8 mouse cellular contexts compared by ENCODE assay signal in the genomic region with DNA sequence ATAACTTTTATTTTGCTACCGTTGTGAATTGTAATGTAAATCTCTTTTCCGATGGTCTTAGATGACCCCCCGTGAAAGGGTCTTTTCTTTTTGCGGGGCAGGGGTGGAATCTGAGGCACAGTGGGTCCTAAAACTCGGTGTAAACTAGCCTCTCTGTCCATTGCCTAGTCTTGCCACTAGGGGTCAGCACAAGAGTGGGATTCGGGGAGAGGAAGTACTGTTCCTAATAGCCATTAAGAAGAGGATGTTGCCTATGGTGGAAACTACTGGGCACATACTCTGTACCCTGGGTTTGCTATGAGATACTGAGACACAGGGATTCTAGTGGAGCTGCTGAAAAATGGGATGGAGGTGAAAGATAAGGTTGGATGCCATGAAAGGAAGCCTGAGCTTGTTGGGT. TPM values are rescaled to one million over a fixed set of nuclear protein-coding genes. Genes with fewer than 3 reads are reported as not detected.
DNase-seq lines count a peak whose midpoint lies in the region; ATAC-seq and TF ChIP-seq lines count a peak whose summit lies in the region.

No protein-coding gene starts in this region.

- DNase-seq in urinary bladder, adult 18-20 months (ENCODE audit: low spot score in 2 of 2): peak; percentile 10 to 14
- DNase-seq in urinary bladder, postnatal 10 days (ENCODE audit: low spot score): no peak
- DNase-seq in c-Kit-positive CD71-positive TER-119-positive erythroid progenitor cells, embryonic 14.5 days (ENCODE audit: low spot score): peak; percentile 13
- DNase-seq in gastrocnemius, adult 2 months: peak; percentile 63
- DNase-seq in kidney, postnatal 25 days: peak; percentile 57 to 70
- peak; percentile 48 for DNase-seq in liver, postnatal 0 days
- peak; percentile 35 to 51 for DNase-seq in right cerebral cortex, postnatal 10 days (ENCODE audit: low spot score in 2 of 2)

- no peaks in the 10 kb centered on the region for H3K4me1 ChIP-seq in liver, postnatal 0 days (ENCODE audit: insufficient read depth)

- H3K9ac ChIP-seq in liver, postnatal 0 days (replicated peaks): no peak overlapping the region

- H3K4me3 ChIP-seq in gastrocnemius, adult 2 months: no peak overlapping the region
- H3K4me3 ChIP-seq in liver, postnatal 0 days (ENCODE audit: low read depth, low read length): no peak overlapping the region

- no peak overlapping the region for H3K27ac ChIP-seq in gastrocnemius, adult 2 months
- no peak overlapping the region for H3K27ac ChIP-seq in liver, postnatal 0 days (ENCODE audit: low read depth)

- TF ChIP-seq EP300 in liver, postnatal 0 days (IDR thresholded peaks at IDR 0.05; ENCODE audit: low read depth): no peak

- TF ChIP-seq CTCF in gastrocnemius, adult 2 months (IDR thresholded peaks at IDR 0.05): peak; percentile 81
- TF ChIP-seq CTCF in liver, postnatal 0 days (IDR thresholded peaks at IDR 0.05; ENCODE audit: low read depth): peak; percentile 82

- no peaks in the 10 kb centered on the region for H3K27me3 ChIP-seq in liver, postnatal 0 days (ENCODE audit: insufficient read depth, low read length)

- intact Hi-C loops in gastrocnemius, adult 2 months (cut with DNase I): loop anchor here (1.0 kb wide), 1 partner anchor 70 kb away; no protein-coding TSS in a partner anchor

- WGBS in liver, postnatal 0 days (ENCODE audit: insufficient replicate concordance): 34% methylated on average over 6 of the region's 6 CpGs

- H3K4me2 ChIP-seq in liver, postnatal 0 days (ENCODE audit: low read depth, low read length): no peak overlapping the region

- H3K9me3 ChIP-seq in liver, postnatal 0 days (ENCODE audit: low read length): no peaks in the 10 kb centered on the region

- ATAC-seq in liver, postnatal 0 days: no peak
- no peak for ATAC-seq in erythroblast, adult 5-6 weeks (replicated peaks; ENCODE audit: low FRiP score, poor library complexity, severe bottlenecking)

- H3K36me3 ChIP-seq in liver, postnatal 0 days (replicated peaks; ENCODE audit: insufficient read depth, low read length): no peaks in the 10 kb centered on the region

RNA-seq across cellular contexts. Expression of a gene that starts 13.5 kb away (rescaled TPM):
- 10 to 100 TPM; 11.1 to 18.2 TPM for total RNA-seq in gastrocnemius, adult 2 months (2021)
- polyA plus RNA-seq in liver, postnatal 0 days (2015; fragmentation: Nextera tagmentation; extraction: Ambion mirVana): 2.8 and 3.1 TPM in 2 replicates
- 1.3 and 7.9 TPM in 2 replicates for total RNA-seq in erythroblast, adult 5-6 weeks (2015; ENCODE audit: low replicate concordance)
- total RNA-seq in erythroblast, adult 5-6 weeks (2017; ENCODE audit: low replicate concordance): 1.4 and 7.0 TPM in 2 replicates

RNA-seq across cellular contexts. Expression of a gene that starts 53.5 kb away (rescaled TPM):
- total RNA-seq in gastrocnemius, adult 2 months (2021): 10 to 100 TPM; 11.0 to 11.9 TPM
- 17.1 and 17.6 TPM in 2 replicates for polyA plus RNA-seq in liver, postnatal 0 days (2015; fragmentation: Nextera tagmentation; extraction: Ambion mirVana)
- 5.2 and 6.9 TPM in 2 replicates for total RNA-seq in erythroblast, adult 5-6 weeks (2015; ENCODE audit: low replicate concordance)
- 5.9 and 9.6 TPM in 2 replicates for total RNA-seq in erythroblast, adult 5-6 weeks (2017; ENCODE audit: low replicate concordance)
